Comparison of ENCODE assay signal across 8 mouse cellular contexts in the genomic region with DNA sequence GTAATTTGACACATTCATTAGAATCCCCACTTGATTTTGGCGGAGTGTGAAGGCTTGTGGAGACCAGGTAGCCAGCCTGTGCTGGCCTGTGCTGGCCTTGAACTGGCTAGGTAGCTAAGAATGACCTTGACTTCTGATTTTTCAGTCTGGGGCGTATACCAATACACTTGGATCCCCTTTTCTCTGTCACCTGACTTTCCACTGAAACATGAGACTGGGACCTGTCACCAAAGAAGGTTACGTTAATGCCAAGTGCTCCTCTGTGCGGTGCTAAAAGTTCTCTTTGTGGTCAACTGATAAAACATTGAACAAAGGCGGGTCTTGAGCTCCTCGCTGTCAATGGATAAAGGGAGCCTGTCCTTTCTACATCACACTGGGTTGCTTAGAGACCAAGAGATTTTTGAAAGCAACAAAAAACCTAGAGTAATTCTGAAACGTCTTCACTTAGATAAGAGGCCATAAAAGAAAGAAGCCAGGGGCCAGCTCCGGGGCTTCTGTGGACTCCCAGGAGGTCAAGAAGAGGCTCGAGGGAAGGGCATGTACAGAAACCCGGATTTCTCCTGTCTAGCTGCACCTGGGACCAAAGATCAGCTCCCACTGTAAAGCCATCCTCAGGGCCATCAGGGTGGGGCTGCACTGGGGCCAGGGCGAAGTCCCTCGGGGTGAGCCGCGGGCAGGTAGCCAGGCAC.
DNase-seq lines count a peak whose midpoint lies in the region; ATAC-seq and TF ChIP-seq lines count a peak whose summit lies in the region.

No protein-coding gene starts in this region.

- H3K4me3 ChIP-seq in cortical plate, adult 2 months (ENCODE audit: insufficient read depth, low read length): 0 out of 2 replicates have a peak overlapping the region, but pooled peaks have one; percentile 29
- peak overlapping the region; percentile 24 for H3K4me3 ChIP-seq in hindbrain, embryonic 14.5 days (replicated peaks; ENCODE audit: low read length)
- H3K4me3 ChIP-seq in liver, embryonic 13.5 days (replicated peaks): peak overlapping the region; percentile 34

- peaks cover 3% of the 10 kb centered on the region; the same call in 1 of the 2 replicates for H3K4me1 ChIP-seq in cortical plate, adult 2 months (ENCODE audit: control insufficient read depth, insufficient read depth, low read length)
- peaks cover 13% of the 10 kb centered on the region for H3K4me1 ChIP-seq in hindbrain, embryonic 14.5 days (replicated peaks; ENCODE audit: control insufficient read depth, insufficient read depth, low read length)
- H3K4me1 ChIP-seq in liver, embryonic 13.5 days (replicated peaks): peaks cover 11% of the 10 kb centered on the region

- H3K27ac ChIP-seq in cortical plate, adult 2 months (ENCODE audit: insufficient read depth, low read length): no peak overlapping the region
- H3K27ac ChIP-seq in hindbrain, embryonic 14.5 days: no peak overlapping the region
- no peak overlapping the region for H3K27ac ChIP-seq in liver, embryonic 13.5 days

- DNase-seq in CD4-positive, CD25-positive, alpha-beta regulatory T cell, adult 2 months (ENCODE audit: low read depth, low spot score): peak; percentile 17
- no peak for DNase-seq in hindbrain, embryonic 14.5 days (ENCODE audit: low spot score)
- DNase-seq in liver, embryonic 13.5 days: no peak
- no peak for DNase-seq in layer of hippocampus, postnatal 25 days (ENCODE audit: extremely low spot score in 1 of 2, low spot score in 1 of 2)
- no peak for DNase-seq in left cerebral cortex, postnatal 4 days
- no peak for DNase-seq in left cerebral cortex, adult 8-10 months (ENCODE audit: low spot score in 2 of 2)

- H3K27me3 ChIP-seq in hindbrain, embryonic 14.5 days (ENCODE audit: control insufficient read depth, insufficient read depth, low read length): no peaks in the 10 kb centered on the region
- peaks cover 9% of the 10 kb centered on the region; the same call in 1 of the 2 replicates for H3K27me3 ChIP-seq in liver, embryonic 13.5 days

- intact Hi-C loops in left cerebral cortex, postnatal 4 days (cut with DNase I): no loop called here

- no peak for ATAC-seq in CD4-positive, CD25-positive, alpha-beta regulatory T cell, adult 4 months
- no peak for ATAC-seq in hindbrain, embryonic 14.5 days (ENCODE audit: low FRiP score)
- ATAC-seq in liver, embryonic 13.5 days (ENCODE audit: low read depth): no peak

- 13% methylated on average over 14 of the region's 14 CpGs for WGBS in hindbrain, embryonic 14.5 days
- WGBS in liver, embryonic 13.5 days (ENCODE audit: insufficient replicate concordance): 10% methylated on average over 14 of the region's 14 CpGs

- no peaks in the 10 kb centered on the region for H3K9me3 ChIP-seq in hindbrain, embryonic 14.5 days (ENCODE audit: control insufficient read depth, low read length)
- H3K9me3 ChIP-seq in liver, embryonic 13.5 days (replicated peaks): no peaks in the 10 kb centered on the region

- H3K4me2 ChIP-seq in hindbrain, embryonic 14.5 days (replicated peaks): peak overlapping the region; percentile 63
- H3K4me2 ChIP-seq in liver, embryonic 13.5 days: peak overlapping the region; percentile 63

- TF ChIP-seq POLR2A in cortical plate, adult 2 months (IDR thresholded peaks at IDR 0.05; ENCODE audit: extremely low read depth, insufficient read depth, low read length): no peak

- no peak for TF ChIP-seq CTCF in cortical plate, adult 2 months (IDR thresholded peaks at IDR 0.05; ENCODE audit: extremely low read depth, insufficient read depth, low read length)

- H3K36me3 ChIP-seq in hindbrain, embryonic 14.5 days (replicated peaks; ENCODE audit: control insufficient read depth, insufficient read depth): no peaks in the 10 kb centered on the region
- H3K36me3 ChIP-seq in liver, embryonic 13.5 days: no peaks in the 10 kb centered on the region

- H3K9ac ChIP-seq in hindbrain, embryonic 14.5 days: peak overlapping the region; percentile 54
- H3K9ac ChIP-seq in liver, embryonic 13.5 days: 0 out of 2 replicates have a peak overlapping the region, but pooled peaks have one; percentile 5
